Mouse (Mus musculus) 416B (cell line): ENCODE measurements around the gene Prox1.

Experiments
- DNase-seq: peaks from one replicate; pipeline ENCODE4 v3.0.0; 2011; ENCODE audit warnings: low read depth

Prox1 gene

DNA sequence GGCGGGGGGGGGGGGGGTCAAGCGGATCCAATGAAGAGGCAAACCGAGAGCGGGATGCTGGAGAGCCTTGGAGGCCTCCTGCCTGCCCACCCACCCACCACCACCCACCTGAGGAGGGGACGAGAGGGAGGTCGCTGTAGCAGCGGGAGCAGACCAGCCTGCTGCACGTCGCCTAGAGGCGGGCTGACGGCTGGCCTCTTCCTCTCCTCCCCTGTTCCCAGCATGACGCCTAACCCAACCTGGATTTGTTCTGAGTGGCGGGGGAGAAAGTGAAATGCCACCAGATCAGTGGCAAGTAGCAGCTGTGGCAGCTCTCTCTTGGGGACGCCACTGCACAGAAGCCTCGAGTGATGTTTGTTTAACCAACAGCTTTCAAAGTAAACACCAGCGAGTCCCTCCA, 3.1 kb upstream of the Prox1 start:
- no peak for DNase-seq

- no peak for DNase-seq
Measured at GRCm38 (mm10) chr1:190172979-190173461, 2.5 kb upstream of the Prox1 start.

DNA sequence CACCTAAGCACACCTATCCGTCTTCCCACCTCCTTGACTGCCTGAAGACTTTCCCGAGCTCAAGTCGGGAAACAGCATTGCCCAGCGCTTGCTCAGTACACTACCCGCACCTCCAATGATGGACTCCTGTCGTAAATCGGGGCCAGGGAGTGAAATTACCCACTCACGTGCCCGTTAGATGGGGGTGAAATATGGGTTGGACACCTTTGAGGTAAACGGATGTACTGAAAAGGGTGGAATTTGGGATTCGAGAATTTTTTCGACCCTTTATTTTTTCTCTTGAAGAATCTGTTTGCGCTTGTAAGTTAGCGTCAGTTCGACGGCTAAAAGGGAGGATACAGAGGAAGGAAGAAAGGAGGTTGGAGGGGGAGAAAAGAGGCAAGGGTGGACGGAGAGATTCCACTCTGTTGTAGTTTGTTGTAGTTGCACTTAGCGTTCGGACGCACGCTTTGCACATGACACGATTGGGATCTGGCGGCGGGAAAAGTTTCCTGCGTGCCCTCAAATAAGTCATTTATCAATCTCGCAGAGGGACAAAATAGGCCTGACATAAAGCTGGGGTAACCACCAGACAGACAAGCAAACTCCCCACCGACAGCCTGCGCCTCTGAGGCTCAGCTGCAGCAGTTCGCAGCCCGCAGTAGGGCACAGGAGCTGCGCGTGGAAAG, 1.9 kb upstream of the Prox1 start:
- DNase-seq: no peak

DNA sequence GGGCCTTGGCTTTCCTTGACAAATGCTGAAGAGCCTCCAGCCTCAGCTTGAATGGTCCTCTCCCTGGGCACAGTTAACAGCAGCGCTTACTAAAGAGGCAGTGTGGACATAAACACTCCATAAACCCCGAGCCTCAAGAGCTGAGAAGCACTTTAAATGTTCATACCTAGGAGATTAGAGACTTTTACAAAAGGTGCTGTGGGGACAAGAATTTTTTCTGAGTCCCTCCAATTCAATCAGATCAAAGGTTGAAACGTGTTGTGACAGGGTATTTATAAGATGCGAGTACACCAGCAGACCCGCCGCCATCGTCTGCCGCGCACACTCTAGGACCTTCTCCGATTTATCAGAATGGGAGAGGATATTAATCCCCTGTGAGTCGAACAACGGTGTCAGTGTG, 1.2 kb upstream of the Prox1 start:
- no peak for DNase-seq

GRCm38 (mm10) chr1:190171341-190171740, 827 bp upstream of the Prox1 start:
- no peak for DNase-seq

DNA sequence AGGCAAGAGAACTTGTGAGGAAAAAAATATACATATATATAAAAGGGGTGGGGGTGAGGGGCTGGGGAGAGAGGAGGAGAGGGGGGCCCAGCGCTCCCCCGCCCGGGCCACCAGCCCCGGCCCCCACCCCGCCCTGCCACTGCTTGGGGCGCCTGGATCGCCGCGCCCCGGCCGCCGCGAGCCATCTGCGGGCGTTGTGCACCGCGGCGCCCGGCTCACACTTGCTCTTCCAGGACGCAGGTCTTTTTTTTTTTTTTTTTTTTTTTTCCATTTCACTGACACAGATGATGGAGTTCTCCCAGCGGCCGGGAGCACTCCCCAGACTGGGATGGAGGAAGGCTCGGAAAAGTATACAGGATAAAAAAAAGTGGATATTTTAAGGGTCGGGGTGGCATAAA, 304 bp upstream of the Prox1 start:
- no peak for DNase-seq

- no peak for DNase-seq
Measured at GRCm38 (mm10) chr1:190168761-190169671, 1.5 kb downstream of the Prox1 start.

- no peak for DNase-seq
Measured at GRCm38 (mm10) chr1:190168115-190168514, 2.4 kb downstream of the Prox1 start.

DNA sequence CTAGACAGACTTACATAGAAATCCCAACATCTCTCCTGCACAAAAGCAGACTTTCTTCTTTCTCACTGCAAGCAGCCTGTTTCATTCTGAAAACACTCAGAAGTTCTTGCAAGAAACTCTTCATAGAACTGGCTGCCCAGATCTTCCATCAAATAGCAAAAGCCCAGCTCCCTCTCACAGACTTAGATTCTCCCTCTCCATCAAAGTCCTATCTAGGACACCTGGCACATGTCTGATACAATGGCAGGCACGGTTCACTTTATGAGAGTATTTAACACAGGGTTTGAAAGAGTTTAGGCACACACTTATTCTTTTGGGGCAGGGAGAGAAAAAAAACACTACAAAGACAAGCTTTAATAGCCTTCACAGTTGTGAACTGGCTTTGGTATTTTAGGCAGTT, 2.9 kb downstream of the Prox1 start:
- no peak for DNase-seq

GRCm38 (mm10) chr1:190165511-190165910, 5.0 kb downstream of the Prox1 start:
- no peak for DNase-seq

- no peak for DNase-seq
Measured at GRCm38 (mm10) chr1:190163471-190163870, 7.0 kb downstream of the Prox1 start.

DNA sequence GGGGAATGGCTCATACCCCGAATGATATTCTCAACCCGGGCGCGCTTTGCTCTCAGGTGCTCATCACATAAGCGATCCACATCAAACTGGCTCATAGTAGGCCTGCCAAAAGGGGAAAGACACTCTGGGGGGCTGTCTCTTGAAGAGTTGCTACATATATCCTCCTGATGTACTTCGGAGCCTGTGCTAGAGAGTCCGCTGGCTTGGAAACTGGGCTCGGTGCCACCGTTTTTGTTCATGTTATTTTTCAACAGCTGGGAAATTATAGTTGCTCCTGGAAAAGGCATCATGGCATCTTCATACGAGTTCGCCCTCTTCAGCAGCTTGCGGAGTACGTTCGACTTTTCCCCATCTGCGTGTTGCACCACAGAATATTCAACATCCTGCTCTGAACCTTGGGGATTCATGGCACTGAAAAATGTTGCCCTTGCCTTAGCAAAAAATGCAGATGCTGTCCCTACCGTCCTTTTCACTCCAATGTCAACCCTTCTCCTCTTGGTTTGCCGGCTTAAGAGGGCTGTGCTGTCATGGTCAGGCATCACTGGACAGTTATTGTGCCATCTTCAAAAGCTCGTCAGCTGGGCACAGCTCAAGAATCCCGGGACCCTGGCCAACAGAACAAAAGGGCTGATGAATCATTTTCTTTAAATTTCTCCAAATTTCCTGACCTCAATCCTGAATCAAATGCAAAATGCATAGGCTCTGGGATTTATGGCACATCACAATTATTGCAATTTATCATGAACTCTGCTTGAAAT, 8.6 kb downstream of the Prox1 start:
- no peak for DNase-seq

- no peak for DNase-seq
Measured at GRCm38 (mm10) chr1:190161288-190161687, 9.2 kb downstream of the Prox1 start.

GRCm38 (mm10) chr1:190159457-190159856, 11.1 kb downstream of the Prox1 start:
- no peak for DNase-seq

- no peak for DNase-seq
Measured at GRCm38 (mm10) chr1:190155751-190156150, 14.8 kb downstream of the Prox1 start.

DNA sequence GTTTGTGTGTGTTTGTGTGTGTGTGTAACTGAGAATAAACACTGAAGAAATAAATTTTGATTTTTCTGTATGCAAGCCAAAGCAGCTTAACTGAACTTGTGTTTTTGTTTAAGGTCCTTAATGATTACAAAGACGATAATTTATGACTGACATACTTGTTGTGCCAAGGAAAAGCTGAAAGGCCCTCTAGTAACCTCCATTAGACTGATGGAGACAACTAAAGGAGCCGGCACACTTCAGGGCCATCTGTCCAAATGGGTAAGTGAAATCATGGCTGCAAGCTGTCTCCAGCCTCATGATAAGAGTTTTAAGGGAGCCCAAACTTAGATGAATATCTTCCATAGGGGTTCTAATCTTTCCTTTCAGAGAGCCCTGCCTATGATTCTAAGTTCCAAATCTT, 15.5 kb downstream of the Prox1 start:
- no peak for DNase-seq

GRCm38 (mm10) chr1:190154292-190154691, 16.2 kb downstream of the Prox1 start:
- DNase-seq: no peak

GRCm38 (mm10) chr1:190152603-190153002, 17.9 kb downstream of the Prox1 start:
- no peak for DNase-seq

DNA sequence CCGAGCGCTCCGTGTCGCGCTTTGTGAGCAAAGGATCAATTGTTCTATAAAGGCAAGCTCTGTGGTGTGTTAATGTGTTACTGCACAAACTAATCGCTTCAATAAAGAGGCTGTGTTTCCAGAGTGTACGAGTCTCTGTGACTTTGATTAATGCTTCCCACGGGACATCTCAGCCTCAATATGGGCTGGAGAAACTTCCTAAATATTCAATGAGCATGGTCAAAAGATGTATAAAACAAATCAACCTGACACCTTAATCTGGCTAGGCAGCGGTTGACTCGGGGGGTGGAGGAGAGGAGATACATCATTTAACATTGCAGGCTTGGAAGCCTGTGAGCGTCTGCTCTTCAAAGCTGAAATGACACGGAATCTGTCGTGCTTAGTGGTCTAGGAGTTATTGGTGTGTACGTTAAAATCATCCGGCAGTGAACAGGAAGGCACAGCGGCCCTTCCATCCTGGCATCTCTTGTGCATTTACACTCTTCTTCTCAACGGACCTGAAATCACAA, 21.2 kb downstream of the Prox1 start:
- DNase-seq: no peak

DNA sequence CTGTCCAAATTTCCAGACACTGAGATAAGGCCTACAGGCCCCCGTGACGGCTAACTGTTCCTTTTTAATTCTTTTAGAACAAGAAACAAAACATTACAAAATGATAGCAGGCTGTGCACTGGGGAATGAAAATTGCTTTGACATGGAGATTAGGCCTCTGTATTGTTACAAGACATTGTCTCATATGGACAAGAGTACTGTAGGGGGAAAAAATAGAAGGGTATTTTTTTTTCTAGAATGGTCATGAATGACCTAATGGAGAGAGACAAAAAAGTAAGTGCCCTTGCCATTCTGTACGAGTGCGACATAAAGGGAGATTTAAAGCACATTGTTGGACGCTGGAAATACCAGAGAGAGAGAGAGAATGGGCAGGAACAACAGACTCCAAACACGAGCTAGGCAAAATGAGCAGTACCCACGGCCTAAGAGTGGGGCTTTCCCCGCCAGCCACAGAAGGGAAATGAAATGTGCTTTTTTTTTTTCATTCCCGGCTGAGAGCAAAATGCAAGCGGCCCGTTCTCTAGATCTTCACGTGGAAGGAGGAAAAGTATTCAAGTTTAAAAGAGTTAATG, 21.8 kb downstream of the Prox1 start:
- DNase-seq: no peak

GRCm38 (mm10) chr1:190147816-190148215, 22.7 kb downstream of the Prox1 start:
- no peak for DNase-seq

- no peak for DNase-seq
Measured at GRCm38 (mm10) chr1:190144416-190144815, 26.1 kb downstream of the Prox1 start.
